ENCODE assay signal across 1 mouse cellular context in genomic region chr7:122067517-122068381, GRCm38 (mm10).
TF ChIP-seq lines count a peak whose summit lies in the region.

No protein-coding gene starts in this region.

TF ChIP-seq in MEL, 35 proteins besides CTCF, POLR2A, EP300 and RAD21 (continued from another document):
- no peak for TF ChIP-seq NRF1 (IDR thresholded peaks at IDR 0.05; ENCODE audit: insufficient read depth, low read depth, low read length, poor library complexity, severe bottlenecking)
- no peak for TF ChIP-seq E2F4 (IDR thresholded peaks at IDR 0.05; ENCODE audit: borderline replicate concordance, low read depth, low read length)
- TF ChIP-seq ETS1 (IDR thresholded peaks at IDR 0.05; ENCODE audit: low read depth, low read length), result no peak
- no peak for TF ChIP-seq POLR2AphosphoS2 (IDR thresholded peaks at IDR 0.05; ENCODE audit: low read length)
- peak; percentile 38; the same call in 1 of the 2 replicates for TF ChIP-seq SIN3A (IDR thresholded peaks at IDR 0.05; ENCODE audit: low read length)
